Mouse (Mus musculus) midbrain, postnatal 0 days (tissue): ENCODE results near the gene Rap1a. TPM values are rescaled to one million over a fixed set of nuclear protein-coding genes. Genes with fewer than 3 reads are reported as not detected.

Experiments
- ATAC-seq: fragments of 200-750 bp; cut with Nextera tagmentation; 2 replicates; pipeline ENCODE4 v1.8.0; 2017; ENCODE audit warnings: moderate number of reproducible peaks, mild to moderate bottlenecking, moderate TSS enrichment, moderate library complexity; ENCODE audit not compliant: low FRiP score
- DNase-seq: peaks from one replicate; pipeline ENCODE4 v3.0.0-alpha.2; 2015; ENCODE audit warnings: low spot score
- H3K27ac ChIP-seq: fragments of 300-500 bp; sonication (generic); 2 replicates; pipeline ENCODE4 v1.5.1; 2014; ENCODE audit warnings: low read depth, mild to moderate bottlenecking, low read length, mixed read lengths
- H3K27me3 ChIP-seq: fragments of 300-500 bp; sonication (generic); 2 replicates; pipeline ENCODE4 v1.6.1; 2014; ENCODE audit warnings: low read length, control low read depth, mixed read lengths; ENCODE audit not compliant: insufficient read depth
- H3K36me3 ChIP-seq: fragments of 300-500 bp; sonication (generic); 2 replicates; pipeline ENCODE4 v1.6.1; 2014; ENCODE audit warnings: low read length, control low read depth, mixed read lengths; ENCODE audit not compliant: insufficient read depth
- H3K4me1 ChIP-seq: fragments of 300-500 bp; sonication (generic); 2 replicates; pipeline ENCODE4 v1.6.1; 2014; ENCODE audit warnings: mild to moderate bottlenecking, control low read depth, antibody characterized with exemption, low read length, mixed read lengths; ENCODE audit not compliant: insufficient read depth
- H3K4me2 ChIP-seq: fragments of 300-500 bp; sonication (generic); 2 replicates; pipeline ENCODE4 v1.6.1; 2014; ENCODE audit warnings: low read depth, mild to moderate bottlenecking, low read length, mixed read lengths; ENCODE audit not compliant: poor library complexity, severe bottlenecking
- H3K4me3 ChIP-seq: fragments of 300-500 bp; sonication (generic); 2 replicates; pipeline ENCODE4 v1.5.1; 2014; ENCODE audit warnings: low read depth, mild to moderate bottlenecking, low read length, moderate library complexity
- H3K9ac ChIP-seq: fragments of 300-500 bp; sonication (generic); replicated peaks from 2 replicates; pipeline ENCODE4 v1.6.1; 2014; ENCODE audit warnings: mild to moderate bottlenecking, low read length, moderate library complexity, mixed read lengths; ENCODE audit not compliant: poor library complexity, severe bottlenecking
- H3K9me3 ChIP-seq: fragments of 300-500 bp; sonication (generic); 2 replicates; pipeline ENCODE4 v1.6.1; 2016; ENCODE audit warnings: low read length, control low read depth
- CTCF ChIP-seq: IDR thresholded peaks from 2 replicates; pipeline ENCODE4 v1.5.1; 2016; ENCODE audit warnings: antibody characterized with exemption, mild to moderate bottlenecking
- WGBS: fragments of 180-500 bp; shearing (Covaris S2); extraction: QIAGEN DNeasy Blood & Tissue Kit; methylation state at CpG from one replicate; pipeline ENCODE4 v1.1.7; 2014; 5-methylcytosine and 5-hydroxymethylcytosine counted together
- polyA plus RNA-seq: library from polyadenylated mRNA; unstranded; fragments of >200 nt; fragmentation: Nextera tagmentation; extraction: Ambion mirVana; gene quantifications from 2 replicates; pipeline ENCODE4 v1.2.1, GENCODE M21; 2015
- total RNA-seq: library from RNA; depleted of rRNA; stranded (reverse); fragments of >200 nt; gene quantifications from 2 replicates; pipeline ENCODE4 v1.2.3, GENCODE M21; 2014

The Rap1a gene
- total and polyA plus RNA-seq, 2 experiments from 2014 or later = 27.1 to 66.0 TPM

DNA sequence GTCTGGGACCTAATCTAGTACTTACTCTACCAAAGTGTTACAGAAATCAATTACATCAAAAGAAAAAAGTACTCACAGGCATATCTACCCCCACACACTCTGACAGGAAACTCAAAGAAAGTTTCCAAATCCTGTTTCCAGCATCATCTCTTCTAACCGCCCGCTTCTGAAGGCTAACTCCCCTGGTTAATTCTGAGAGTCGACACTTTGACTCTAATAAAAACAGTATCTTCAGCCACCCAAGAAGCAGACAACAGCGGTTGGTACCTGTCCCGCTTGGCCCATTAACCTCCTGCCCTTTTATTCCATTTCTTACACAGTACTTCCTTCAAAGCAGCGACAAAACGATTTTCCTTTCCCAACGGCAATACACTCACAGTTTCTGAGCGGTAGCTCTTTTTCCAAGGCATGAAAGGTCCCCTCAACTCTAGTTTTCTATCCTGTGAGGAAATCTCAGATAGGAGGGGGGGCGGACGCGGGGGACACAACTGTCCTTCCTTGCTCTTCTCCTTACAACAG is 921 bp downstream of the Rap1a start:
- no peak for TF ChIP-seq CTCF
- no peak for DNase-seq
- WGBS = under 1% methylated on average over 12 of the region's 12 CpGs

DNA sequence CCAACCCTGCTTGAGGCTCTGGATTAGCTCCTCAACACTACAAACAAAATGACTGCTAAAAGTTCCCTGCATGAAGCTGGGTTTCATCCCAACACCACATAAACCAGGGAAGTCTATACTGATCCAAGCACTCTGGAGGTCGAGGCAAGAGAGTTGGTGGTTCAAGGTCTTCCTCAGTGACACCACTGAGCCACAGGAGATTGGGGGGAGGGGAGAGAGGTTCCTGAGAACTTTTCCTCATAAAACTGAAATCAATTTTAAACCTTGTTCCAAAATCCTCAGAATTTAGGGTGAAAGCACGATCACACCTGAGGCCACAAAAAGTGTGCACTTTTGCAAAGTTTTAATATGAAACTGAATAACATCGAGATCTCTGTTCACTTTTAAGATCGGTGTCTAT is 1.8 kb downstream of the Rap1a start:
- no peak for TF ChIP-seq CTCF
- Histone ChIP-seq H3K4me2 (peak overlapping the region; percentile 85; the same call in 1 of the 2 replicates), H3K27ac (no peak overlapping the region), H3K4me1 (peaks cover 10% of the 10 kb centered on the region; the same call in 1 of the 2 replicates), H3K36me3 (no peaks in the 10 kb centered on the region), H3K4me3 (no peak overlapping the region), H3K9me3 (no peaks in the 10 kb centered on the region), H3K9ac (no peak overlapping the region), H3K27me3 (no peaks in the 10 kb centered on the region)
- WGBS = 79% methylated on average over 4 of the region's 4 CpGs
- ATAC-seq = no peak
- no peak for DNase-seq

More for the DNA sequence above, 921 bp downstream of the Rap1a start:
- Histone ChIP-seq H3K4me3 (peak overlapping the region; percentile 82), H3K27me3 (no peaks in the 10 kb centered on the region), H3K27ac (peak overlapping the region; percentile 65; the same call in 1 of the 2 replicates), H3K4me1 (peaks cover 10% of the 10 kb centered on the region; the same call in 1 of the 2 replicates), H3K9me3 (no peaks in the 10 kb centered on the region), H3K4me2 (peak overlapping the region; percentile 85), H3K36me3 (no peaks in the 10 kb centered on the region), H3K9ac (peak overlapping the region; percentile 84)
- ATAC-seq = no peak

DNA sequence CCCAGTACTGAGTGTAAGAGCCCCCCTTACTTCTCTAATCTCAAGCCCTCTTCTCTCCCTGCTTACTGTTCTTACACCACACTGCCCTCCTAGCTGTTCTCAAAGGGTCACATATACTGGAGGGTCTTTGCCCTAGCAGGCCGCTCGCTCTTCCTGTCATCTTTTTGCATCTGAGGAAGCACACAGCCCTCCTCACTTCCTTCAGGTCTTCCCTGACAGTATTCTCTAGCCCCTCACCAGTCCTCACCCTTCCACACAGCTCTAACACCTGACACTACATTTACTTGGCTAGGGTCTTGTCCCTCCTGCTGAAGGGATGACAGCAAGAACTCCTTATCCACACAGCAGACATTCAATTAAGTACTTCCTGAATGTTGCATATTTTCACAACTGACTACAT is 2.4 kb downstream of the Rap1a start:
- ATAC-seq (no peak), DNase-seq (no peak)
- H3K9me3 ChIP-seq = no peaks in the 10 kb centered on the region
- no peak overlapping the region for H3K9ac ChIP-seq
- no peak for TF ChIP-seq CTCF
- H3K4me3 ChIP-seq = no peak overlapping the region
- 87% methylated on average over 2 of the region's 2 CpGs for WGBS
- H3K4me1 ChIP-seq = peaks cover 10% of the 10 kb centered on the region; the same call in 1 of the 2 replicates
- no peaks in the 10 kb centered on the region for H3K27me3 ChIP-seq
- no peak overlapping the region for H3K27ac ChIP-seq
- no peak overlapping the region for H3K4me2 ChIP-seq
- H3K36me3 ChIP-seq = no peaks in the 10 kb centered on the region

GRCm38 (mm10) chr3:105797427-105797826 is 3.7 kb downstream of the Rap1a start:
- no peaks in the 10 kb centered on the region for H3K27me3 ChIP-seq
- H3K36me3 ChIP-seq = no peaks in the 10 kb centered on the region
- 87% methylated on average over 2 of the region's 2 CpGs for WGBS
- no peak overlapping the region for H3K4me2 ChIP-seq
- no peaks in the 10 kb centered on the region for H3K9me3 ChIP-seq
- H3K9ac ChIP-seq = no peak overlapping the region
- no peak for TF ChIP-seq CTCF
- H3K4me1 ChIP-seq = peaks cover 10% of the 10 kb centered on the region; the same call in 1 of the 2 replicates
- no peak for ATAC-seq
- no peak overlapping the region for H3K27ac ChIP-seq
- DNase-seq = no peak
- H3K4me3 ChIP-seq = no peak overlapping the region

DNA sequence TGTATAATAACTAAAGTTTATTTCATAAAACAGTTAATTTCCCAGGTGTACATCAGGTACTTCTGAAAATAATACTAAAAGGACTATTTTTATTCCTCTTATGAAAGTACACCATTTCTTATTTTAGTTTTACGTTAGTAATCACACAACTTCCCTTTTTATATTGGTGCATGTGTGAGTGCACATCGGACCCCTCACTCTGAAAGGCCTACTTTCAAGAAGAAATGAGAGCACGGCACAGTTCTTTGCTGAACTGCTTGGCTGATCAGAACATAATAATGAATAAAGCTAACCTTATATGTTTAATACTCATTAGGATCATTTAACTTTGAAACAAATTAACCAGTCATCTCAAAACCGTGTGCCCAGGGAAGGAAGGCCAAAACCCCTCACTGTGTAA is 4.4 kb downstream of the Rap1a start:
- H3K4me2 ChIP-seq = no peak overlapping the region
- H3K9ac ChIP-seq = no peak overlapping the region
- WGBS = 69% methylated on average over 4 of the region's 4 CpGs

DNA sequence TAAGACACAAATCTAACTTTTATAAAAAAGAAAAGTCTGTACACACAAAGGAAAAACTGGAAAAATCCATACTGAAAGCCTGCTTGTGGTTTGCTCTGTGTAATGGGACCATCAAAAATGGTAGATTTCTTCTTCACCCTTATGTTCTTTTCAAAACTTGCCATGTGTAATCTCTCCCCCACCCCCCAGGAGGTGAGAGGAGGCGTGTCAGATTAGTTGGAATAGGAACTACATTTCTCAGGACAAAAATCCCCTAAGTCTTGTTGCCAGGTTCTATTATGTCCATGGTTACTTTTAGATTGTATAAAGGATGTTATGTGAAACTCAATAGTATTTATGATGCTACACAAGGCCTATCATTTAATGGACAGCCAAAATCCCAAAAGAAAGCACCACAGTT is 6.8 kb downstream of the Rap1a start:
- no peaks in the 10 kb centered on the region for H3K9me3 ChIP-seq
- no peak overlapping the region for H3K27ac ChIP-seq
- no peak for DNase-seq
- no peak overlapping the region for H3K9ac ChIP-seq
- no peak for TF ChIP-seq CTCF
- 50% methylated on average over 1 of the region's 1 CpGs for WGBS
- H3K27me3 ChIP-seq = no peaks in the 10 kb centered on the region
- no peak overlapping the region for H3K4me3 ChIP-seq
- peaks cover 5% of the 10 kb centered on the region; the same call in 1 of the 2 replicates for H3K4me1 ChIP-seq
- H3K36me3 ChIP-seq = no peaks in the 10 kb centered on the region
- H3K4me2 ChIP-seq = no peak overlapping the region
- ATAC-seq = no peak

More for the DNA sequence above, 4.4 kb downstream of the Rap1a start:
- Histone ChIP-seq H3K4me1 (peaks cover 8% of the 10 kb centered on the region; the same call in 1 of the 2 replicates), H3K27me3 (no peaks in the 10 kb centered on the region), H3K36me3 (no peaks in the 10 kb centered on the region), H3K27ac (no peak overlapping the region), H3K4me3 (no peak overlapping the region), H3K9me3 (no peaks in the 10 kb centered on the region)
- DNase-seq (no peak), ATAC-seq (no peak)
- TF ChIP-seq CTCF = no peak
